Mouse (Mus musculus) kidney, adult 2 months (tissue): Measurements from ENCODE around the gene Cdhr4.

Experiments
- CTCF ChIP-seq: fragments of 200-500 bp; conservative IDR thresholded peaks from 2 replicates; pipeline ENCODE4 v1.5.1; 2011; ENCODE audit warnings: low read depth, mild to moderate bottlenecking, control low read depth, low read length, moderate library complexity, mixed read lengths; ENCODE audit not compliant: insufficient read depth, insufficient read length
- POLR2A ChIP-seq: fragments of 200-500 bp; IDR thresholded peaks from one replicate; pipeline ENCODE4 v1.6.1; 2011; ENCODE audit warnings: low read depth, low read length, control low read depth

GRCm38 (mm10) chr9:108048566-108048955 lies 56.3 kb downstream of the Cdhr4 start:
- no peak for TF ChIP-seq CTCF
- TF ChIP-seq POLR2A: no peak
